Mouse (Mus musculus) stomach, adult 2 months (tissue): Measurements from ENCODE around the gene Gm17949. TPM values are rescaled to one million over a fixed set of nuclear protein-coding genes. Genes with fewer than 3 reads are reported as not detected.

Source experiments
- polyA plus RNA-seq: library from polyadenylated mRNA; depleted of rRNA; stranded (reverse); fragments of >200 nt; gene quantifications from 2 replicates; pipeline ENCODE4 v1.2.3, GENCODE M21; 2012; rRNA removed

The Gm17949 gene
- polyA plus RNA-seq, result not detected in 2 replicates

DNA sequence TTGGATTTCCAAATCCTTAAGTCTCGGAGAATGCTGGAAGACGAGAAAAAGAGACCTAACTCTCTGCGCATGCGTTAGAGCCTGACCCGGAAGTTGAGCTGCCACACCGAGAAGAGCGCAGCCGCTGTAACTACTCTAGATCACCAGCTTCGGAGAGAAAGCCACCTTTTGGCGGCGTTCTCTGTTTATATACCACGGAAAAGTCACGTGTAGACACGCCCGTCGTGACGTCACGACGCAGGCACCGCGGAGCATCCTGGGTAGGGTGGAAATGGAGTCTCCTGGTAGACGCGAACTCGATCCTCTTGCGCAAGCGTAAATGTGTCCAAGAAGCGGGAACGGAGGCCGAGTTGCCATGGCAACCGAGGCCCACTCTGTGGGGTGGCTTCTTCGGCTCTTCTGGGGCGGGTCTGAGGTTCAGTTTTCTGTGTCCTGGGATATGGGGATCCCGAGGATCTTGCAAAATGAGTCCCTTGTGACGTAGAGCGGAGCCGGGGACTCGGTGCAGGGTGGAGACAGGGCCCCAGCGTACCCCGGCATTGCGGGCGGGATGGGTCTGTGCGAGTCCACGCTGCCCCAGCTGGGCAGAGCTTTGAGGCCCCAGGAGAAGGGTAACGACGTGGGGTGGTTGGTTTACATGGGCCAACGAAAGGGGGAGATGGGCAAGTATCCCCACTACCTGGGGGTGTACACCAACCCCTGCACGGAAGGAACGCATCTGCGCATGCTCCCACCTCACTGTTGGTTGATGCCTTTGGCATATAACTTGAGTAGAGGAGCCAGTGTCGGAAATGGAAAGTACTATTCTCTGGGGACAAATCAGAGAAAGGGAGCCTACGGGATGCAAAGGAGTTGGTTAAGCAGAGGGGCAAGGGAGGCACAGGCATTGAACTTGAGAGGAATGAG lies at the start of gene Gm17949, which contains the start of gene Gtf2f1:
TSS of gene Gm17949 (plus strand) at position 234 of the 906 bp plus-strand sequence.
TSS of gene Gtf2f1 (minus strand) at position 53 of the 906 bp plus-strand sequence.

DNA sequence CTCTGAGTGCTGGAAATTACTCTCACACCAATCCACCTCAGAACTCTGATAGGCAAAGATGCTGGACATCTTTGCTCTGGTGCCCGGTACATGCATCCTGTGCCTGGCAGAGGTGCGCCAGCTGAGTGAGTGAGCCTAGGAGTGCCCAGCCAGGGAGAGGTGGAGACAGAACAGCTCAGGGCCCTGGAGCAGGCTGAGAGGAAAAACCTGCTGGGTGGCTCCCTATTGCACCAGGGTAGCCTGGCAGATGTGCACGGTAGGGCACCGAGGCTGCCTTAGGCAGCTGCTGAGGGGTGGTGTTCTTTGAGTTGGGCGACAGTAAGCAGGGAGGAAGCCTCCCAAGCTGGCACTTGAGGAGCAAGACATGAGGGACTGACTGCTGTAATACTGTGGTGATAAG lies 29.3 kb upstream of the Gm17949 start, which contains the start of gene Acer1:
TSS of gene Acer1 (minus strand) at position 114 of the 400 bp plus-strand sequence.

DNA sequence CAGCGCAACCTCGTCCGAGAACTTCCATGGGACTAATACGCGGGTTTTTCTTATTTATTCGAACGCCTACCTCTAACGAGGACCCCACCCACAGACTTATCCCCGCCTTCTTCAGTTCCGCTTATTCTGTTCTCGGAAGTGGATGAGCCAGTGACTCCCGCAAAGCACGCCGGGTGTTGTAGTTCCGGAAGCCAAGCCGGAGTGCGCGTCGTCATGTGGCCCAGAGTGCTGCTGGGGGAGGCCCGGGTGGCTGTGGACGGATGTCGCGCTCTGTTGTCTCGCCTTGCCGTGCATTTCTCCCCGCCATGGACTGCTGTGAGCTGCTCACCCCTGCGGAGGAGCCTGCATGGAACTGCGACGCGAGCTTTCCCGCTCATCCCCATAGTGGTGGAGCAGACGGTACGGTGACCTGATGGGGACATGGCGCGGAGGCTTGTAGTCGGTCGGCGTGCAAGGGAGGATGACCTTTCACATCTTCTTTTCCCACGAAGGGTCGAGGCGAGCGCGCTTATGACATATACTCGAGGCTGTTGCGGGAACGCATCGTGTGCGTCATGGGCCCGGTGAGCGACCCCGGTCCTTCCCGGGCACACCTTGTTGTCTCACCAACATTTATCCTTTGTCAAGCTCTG lies 21.0 kb upstream of the Gm17949 start, which contains the start of gene Clpp:
TSS of gene Clpp (plus strand) at position 191 of the 632 bp plus-strand sequence.

DNA sequence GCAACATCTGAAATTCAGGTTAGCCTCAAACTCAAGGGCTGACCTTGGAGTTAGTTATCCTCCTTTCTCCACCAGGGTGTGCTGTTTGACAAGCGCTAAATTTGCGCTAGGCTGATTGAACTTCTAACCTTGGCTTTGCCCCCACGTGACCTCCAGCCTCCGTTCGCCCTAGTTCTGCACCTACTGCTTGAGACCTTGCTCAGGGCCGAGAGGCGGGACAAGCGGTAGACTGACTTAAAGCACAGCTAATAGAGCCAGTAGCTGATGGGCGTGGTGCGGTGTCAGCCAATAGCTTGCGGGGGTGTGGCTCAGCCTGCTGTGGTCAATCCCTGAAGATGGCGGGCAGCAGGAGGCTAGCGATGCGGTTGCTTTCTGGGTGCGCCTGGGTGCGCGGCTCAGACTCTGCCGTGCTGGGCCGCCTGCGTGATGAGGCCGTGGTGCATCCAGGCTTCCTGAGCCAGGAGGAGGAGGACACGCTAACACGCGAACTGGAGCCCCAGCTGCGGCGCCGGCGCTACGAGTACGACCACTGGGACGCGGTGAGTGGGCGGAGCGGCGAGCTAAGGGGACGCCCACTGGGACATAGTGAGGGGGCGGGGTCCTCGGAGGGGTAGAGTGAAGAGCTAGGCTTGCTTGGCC lies 14.1 kb upstream of the Gm17949 start, which contains the start of gene Alkbh7:
TSS of gene Alkbh7 (plus strand) at position 311 of the 639 bp plus-strand sequence.

DNA sequence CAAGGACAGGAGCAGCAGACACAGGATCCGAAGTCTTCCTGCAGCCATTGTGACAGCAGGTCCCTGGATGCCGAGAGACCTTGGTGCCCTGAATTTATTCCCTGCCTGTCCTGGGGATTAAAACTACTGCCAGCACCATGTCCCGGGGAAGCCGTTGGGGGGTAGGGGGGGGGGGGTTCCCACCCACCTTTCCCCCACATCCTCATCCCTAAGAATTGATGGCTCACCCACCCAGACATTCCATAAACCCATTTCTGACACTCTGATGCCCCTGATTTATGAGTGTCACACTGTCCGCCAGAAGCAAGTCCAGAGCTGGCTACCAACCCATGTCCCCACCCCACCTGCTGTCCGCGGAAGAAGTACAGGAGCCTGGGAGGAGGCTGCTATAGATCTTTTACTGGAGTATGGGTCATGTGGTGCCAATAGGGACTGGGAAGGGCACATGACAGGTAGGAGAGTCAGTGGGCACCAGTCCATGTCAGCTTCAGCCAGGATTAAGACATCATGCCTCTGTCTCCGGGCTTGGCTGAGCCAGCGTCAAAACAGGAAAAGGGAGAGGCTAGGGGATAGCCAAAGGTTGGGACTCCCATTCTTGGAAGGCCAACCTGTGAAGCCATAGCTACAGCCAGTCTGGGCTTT lies 11.2 kb upstream of the Gm17949 start, which contains the start of gene Pspn:
TSS of gene Pspn (minus strand) at position 51 of the 642 bp plus-strand sequence.

DNA sequence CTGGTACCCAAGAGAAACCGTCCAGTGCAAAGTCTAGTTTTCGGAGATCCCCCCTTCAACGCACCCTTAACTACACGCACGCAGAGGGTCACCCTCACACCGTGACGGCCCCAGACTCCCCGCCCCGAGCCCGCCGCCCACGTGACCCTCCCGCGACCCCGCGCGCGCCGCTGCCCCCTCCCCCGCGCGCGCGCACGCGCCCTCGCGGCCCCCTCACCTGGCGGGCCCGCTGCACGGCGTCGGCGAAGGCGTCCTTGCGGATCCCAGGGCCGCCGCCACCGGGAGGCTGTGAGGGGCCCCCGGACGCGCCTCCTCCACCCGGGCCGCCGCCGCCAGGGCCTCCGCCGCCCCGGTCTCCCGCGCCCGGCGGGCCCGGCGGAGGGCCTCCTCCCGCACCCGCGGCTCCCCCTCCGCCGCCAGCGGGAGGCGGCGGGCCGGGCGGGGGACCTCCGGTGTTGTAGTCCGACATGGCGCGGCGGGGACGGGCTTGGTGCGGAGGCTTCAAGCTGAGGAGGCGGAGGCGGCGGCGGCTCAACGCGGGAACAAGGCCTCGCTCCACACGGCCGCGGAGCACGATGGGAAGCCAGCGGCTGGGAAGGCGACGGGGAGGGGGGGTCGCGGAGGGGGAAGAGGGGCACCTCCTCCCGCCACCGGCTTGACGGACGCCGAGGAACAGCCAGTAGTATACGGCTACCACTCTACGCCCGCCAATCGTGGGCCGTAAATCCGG lies 19.8 kb downstream of the Gm17949 start, which contains the start of gene Khsrp:
TSS of gene Khsrp (minus strand) at position 592 of the 730 bp plus-strand sequence.

DNA sequence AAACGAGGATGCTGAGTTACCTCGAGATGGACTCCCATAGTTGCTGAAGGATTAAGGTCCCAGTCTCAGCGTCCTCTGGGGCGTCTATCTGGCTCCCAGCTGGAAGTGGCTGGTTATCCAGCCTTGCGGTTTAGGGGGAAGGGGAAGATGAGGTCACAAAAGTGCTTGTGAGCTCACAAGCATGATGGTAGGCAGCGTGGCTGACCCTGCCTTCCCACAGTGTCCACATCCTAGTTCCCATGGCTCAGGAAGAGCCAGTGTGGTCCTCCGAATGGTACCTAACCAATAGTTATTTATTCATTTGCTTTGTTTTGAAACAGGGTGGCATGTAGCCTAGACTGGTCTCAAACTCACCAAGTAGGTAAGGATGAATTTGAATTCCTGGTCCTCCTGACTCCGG lies 30.3 kb downstream of the Gm17949 start, which contains the start of gene Slc25a41:
TSS of gene Slc25a41 (minus strand) at position 101 of the 400 bp plus-strand sequence.

DNA sequence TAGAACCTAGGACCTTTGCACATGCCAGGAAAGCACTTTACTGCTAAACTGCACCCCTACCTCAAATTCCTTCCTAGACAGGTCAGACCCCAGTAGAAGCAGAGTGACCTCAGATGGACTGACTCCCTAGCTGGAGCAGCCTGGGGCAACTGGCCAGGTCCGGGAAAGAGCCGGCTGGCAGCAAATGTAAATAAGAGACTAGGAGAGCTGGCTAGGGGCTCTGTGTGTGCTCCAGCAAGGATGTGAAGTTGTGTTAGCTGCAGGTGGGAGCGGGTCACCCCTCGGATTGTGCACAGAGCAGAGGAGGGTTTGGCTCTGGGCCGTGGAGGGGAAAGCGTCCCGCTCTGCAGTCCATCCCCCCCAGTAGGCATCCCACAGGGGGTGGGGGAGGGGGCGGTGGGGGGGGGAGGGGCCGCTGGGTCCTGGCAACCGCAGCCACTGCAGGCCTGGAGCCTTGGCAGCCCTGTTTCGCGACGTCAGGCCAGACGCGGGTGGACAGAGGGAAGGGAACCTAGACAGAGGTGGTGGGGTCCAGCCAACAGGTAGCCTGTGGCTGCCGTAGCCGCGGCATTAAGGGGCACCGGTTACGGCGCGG lies 47.7 kb downstream of the Gm17949 start, which contains the start of gene Crb3:
TSS of gene Crb3 (plus strand) at position 215 of the 595 bp plus-strand sequence.

DNA sequence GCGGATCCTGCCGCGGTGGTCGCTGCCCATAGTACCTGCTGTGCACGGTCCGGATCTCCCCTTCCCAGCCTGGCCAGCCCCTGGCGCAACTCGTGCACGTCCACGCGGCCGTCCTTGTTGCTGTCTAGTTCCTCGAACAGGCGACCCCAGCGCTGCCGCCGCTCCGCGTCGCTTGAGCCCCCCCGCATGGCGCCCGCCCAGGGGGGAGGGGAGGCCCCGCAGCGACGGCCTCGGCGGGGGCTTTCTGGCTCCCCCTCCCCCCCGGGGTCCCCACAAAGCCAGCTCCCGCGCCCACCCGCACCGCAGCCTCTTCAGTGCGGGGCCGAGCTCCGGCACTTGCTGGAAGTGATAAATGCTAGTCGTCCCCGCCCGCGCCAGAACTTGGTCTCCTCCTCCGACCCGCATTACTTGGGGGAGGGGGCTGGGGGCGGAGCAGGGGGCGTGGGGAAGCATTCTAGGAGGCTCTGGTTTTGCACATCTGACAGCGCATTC lies 48.3 kb downstream of the Gm17949 start, which contains the start of gene Slc25a23:
TSS of gene Slc25a23 (minus strand) at position 378 of the 492 bp plus-strand sequence.

Other genes starting within 250 kb of the Gm17949 start
- gene Dus3l, start 246.7 kb upstream of the Gm17949 start, polyA plus RNA-seq, result 42.5 and 43.8 TPM in 2 replicates
- gene Prr22, start 241.2 kb upstream of the Gm17949 start, polyA plus RNA-seq, result 2.9 and 3.5 TPM in 2 replicates
- 10.5 and 10.9 TPM in 2 replicates for gene Rfx2, start 180.5 kb upstream of the Gm17949 start, polyA plus RNA-seq
- not detected in 2 replicates for gene Acsbg2, start 137.0 kb upstream of the Gm17949 start, polyA plus RNA-seq
- gene 1700061G19Rik, start 136.0 kb upstream of the Gm17949 start, polyA plus RNA-seq, result 0.18 and 0.25 TPM in 2 replicates
- gene Mllt1, start 76.1 kb upstream of the Gm17949 start, polyA plus RNA-seq, result 24.1 and 27.8 TPM in 2 replicates
- 23.5 and 26.4 TPM in 2 replicates for gene Acer1, start 29.3 kb upstream of the Gm17949 start, polyA plus RNA-seq
- gene Clpp, start 21.2 kb upstream of the Gm17949 start, polyA plus RNA-seq, result 92.3 and 119 TPM in 2 replicates
- gene Alkbh7, start 14.1 kb upstream of the Gm17949 start, polyA plus RNA-seq, result 29.2 and 45.8 TPM in 2 replicates
- gene Pspn, start 11.5 kb upstream of the Gm17949 start, polyA plus RNA-seq, result not detected in 2 replicates
- 19.6 and 20.1 TPM in 2 replicates for gene Gtf2f1, start 181 bp upstream of the Gm17949 start, polyA plus RNA-seq
- 44.9 and 45.0 TPM in 2 replicates for gene Khsrp, start 20.1 kb downstream of the Gm17949 start, polyA plus RNA-seq
- 0.10 TPM in 1 of 2 replicates, not detected in the other for gene Slc25a41, start 30.2 kb downstream of the Gm17949 start, polyA plus RNA-seq
- gene Crb3, start 47.6 kb downstream of the Gm17949 start, polyA plus RNA-seq, result 122 and 141 TPM in 2 replicates
- 25.5 and 25.6 TPM in 2 replicates for gene Slc25a23, start 48.4 kb downstream of the Gm17949 start, polyA plus RNA-seq
- gene Dennd1c, start 67.0 kb downstream of the Gm17949 start, polyA plus RNA-seq, result 1.1 and 1.8 TPM in 2 replicates
- 3.5 and 5.0 TPM in 2 replicates for gene Tubb4a, start 76.3 kb downstream of the Gm17949 start, polyA plus RNA-seq
- 1.9 and 3.0 TPM in 2 replicates for gene Tnfsf9, start 93.9 kb downstream of the Gm17949 start, polyA plus RNA-seq
- gene Cd70, start 138.3 kb downstream of the Gm17949 start, polyA plus RNA-seq, result 0.24 TPM in 1 of 2 replicates, not detected in the other
- gene Tnfsf14, start 182.7 kb downstream of the Gm17949 start, polyA plus RNA-seq, result 0.31 and 0.60 TPM in 2 replicates
- gene C3, start 216.7 kb downstream of the Gm17949 start, polyA plus RNA-seq, result 20.4 and 33.8 TPM in 2 replicates
- 36.4 and 37.2 TPM in 2 replicates for gene Gpr108, start 237.0 kb downstream of the Gm17949 start, polyA plus RNA-seq
- 14.8 and 18.3 TPM in 2 replicates for gene Trip10, start 238.0 kb downstream of the Gm17949 start, polyA plus RNA-seq